Mouse (Mus musculus): ENCODE measurements around the gene Bst1.

DNA sequence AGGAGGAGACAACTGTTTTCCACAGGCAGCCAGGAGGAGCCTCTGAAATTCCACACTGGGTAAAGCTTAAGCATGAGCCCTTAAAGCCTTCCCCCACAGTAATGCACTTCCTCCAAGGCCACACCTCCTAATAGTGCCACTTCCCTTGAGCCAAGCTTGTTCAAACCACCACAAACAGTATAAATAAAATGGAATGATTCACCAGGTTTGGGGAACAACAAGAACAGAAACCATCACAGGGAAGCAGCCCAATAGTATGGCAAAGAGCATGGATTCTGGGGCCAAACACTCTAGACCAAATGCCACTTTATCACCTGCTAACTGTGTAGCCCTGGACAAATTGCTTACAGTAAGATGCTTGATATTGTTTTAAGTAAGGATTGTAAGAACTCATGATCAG, 28.9 kb downstream of the Bst1 start:
- TF ChIP-seq POLR2A (IDR thresholded peaks at IDR 0.05; ENCODE audit: insufficient read depth, low read depth, low read length), result no peak
- no peak for TF ChIP-seq CTCF (IDR thresholded peaks at IDR 0.05; ENCODE audit: insufficient read depth, low read depth, low read length)

Data from olfactory bulb, adult 2 months (tissue).